Mouse (Mus musculus) heart, adult 2 months (tissue): Measurements from ENCODE around the gene Map7. TPM values are rescaled to one million over a fixed set of nuclear protein-coding genes. Genes with fewer than 3 reads are reported as not detected.

Source experiments
- DNase-seq, 2 experiments: peaks; one replicate each; pipeline ENCODE4 v3.0.0; 2021
- H3K27ac ChIP-seq: fragments of 200-600 bp; 2 replicates; pipeline ENCODE4 v1.8.1; 2022
- H3K27me3 ChIP-seq: fragments of 200-500 bp; 2 replicates; pipeline ENCODE4 v1.6.1; 2012; ENCODE audit warnings: mild to moderate bottlenecking, low read length, inconsistent platforms, mixed read lengths; ENCODE audit not compliant: control insufficient read depth, insufficient read depth
- H3K36me3 ChIP-seq: fragments of 200-500 bp; 2 replicates; pipeline ENCODE4 v1.6.1; 2012; ENCODE audit warnings: low read length, inconsistent platforms; ENCODE audit not compliant: control insufficient read depth, insufficient read depth
- H3K4me1 ChIP-seq: fragments of 200-500 bp; 2 replicates; pipeline ENCODE4 v1.6.1; 2011; ENCODE audit warnings: low read length; ENCODE audit not compliant: control insufficient read depth, insufficient read depth
- H3K4me3 ChIP-seq: fragments of 200-600 bp; 2 replicates; pipeline ENCODE4 v1.8.1; 2022
- H3K79me2 ChIP-seq: fragments of 200-500 bp; replicated peaks from 2 replicates; pipeline ENCODE4 v1.6.1; 2012; ENCODE audit warnings: mild to moderate bottlenecking, inconsistent platforms, low read length, moderate library complexity, mixed read lengths; ENCODE audit not compliant: control insufficient read depth, insufficient read depth
- H3K9ac ChIP-seq: fragments of 200-500 bp; 2 replicates; pipeline ENCODE4 v1.6.1; 2012; ENCODE audit warnings: low read depth, mild to moderate bottlenecking, control low read depth, inconsistent platforms, low read length, mixed read lengths
- CTCF ChIP-seq: fragments of 200-600 bp; IDR thresholded peaks from 2 replicates; pipeline ENCODE4 v1.8.1; 2022; ENCODE audit warnings: antibody characterized with exemption, mild to moderate bottlenecking, moderate library complexity
- EP300 ChIP-seq: fragments of 200-500 bp; IDR thresholded peaks from 2 replicates; pipeline ENCODE4 v1.6.1; 2011; ENCODE audit warnings: low read depth, low read length, control low read depth; ENCODE audit not compliant: insufficient read depth
- POLR2A ChIP-seq: fragments of 200-500 bp; IDR thresholded peaks from 2 replicates; pipeline ENCODE4 v1.6.1; 2011; ENCODE audit warnings: mild to moderate bottlenecking, low read depth, low read length, control low read depth; ENCODE audit not compliant: insufficient read depth
- WGBS: fragments of 180-500 bp; shearing (Covaris S2); methylation state at CpG from one replicate; pipeline ENCODE4 v1.1.7; 2018; 5-methylcytosine and 5-hydroxymethylcytosine counted together
- intact Hi-C: fragments of 180-260 bp; cut with DNase I; formaldehyde crosslinking; loops from one replicate; pipeline ENCODE4 v1.15.1; 2025
- polyA plus RNA-seq: library from polyadenylated mRNA; depleted of rRNA; stranded (reverse); fragments of >200 nt; gene quantifications from 2 replicates; pipeline ENCODE4 v1.2.3, GENCODE M21; 2012
- total RNA-seq, 2 experiments: library from RNA; stranded (reverse); gene quantifications; 2 replicates each; pipeline ENCODE4 v1.2.3; 2021

Map7 gene
- total and polyA plus RNA-seq, 3 experiments = 6.6 to 19.3 (median 17.9) TPM

GRCm38 (mm10) chr10:20149121-20149834, 1.0 kb downstream of the Map7 start:
- Histone ChIP-seq H3K36me3 (no peaks in the 10 kb centered on the region), H3K4me3 (peak overlapping the region; percentile 77), H3K4me1 (peaks cover 2% of the 10 kb centered on the region; the same call in 1 of the 2 replicates), H3K27ac (peak overlapping the region; percentile 40), H3K79me2 (no peaks in the 10 kb centered on the region), H3K9ac (peak overlapping the region; percentile 41), H3K27me3 (peaks cover 3% of the 10 kb centered on the region)
- under 1% methylated on average over 67 of the region's 74 CpGs for WGBS
- peak; percentile 64 to 71 for DNase-seq
- intact Hi-C loops = no loop called here
- no peak for TF ChIP-seq CTCF
- no peak for TF ChIP-seq EP300
- no peak for TF ChIP-seq POLR2A

- TF ChIP-seq EP300 = no peak
- TF ChIP-seq CTCF = no peak
- no peak for TF ChIP-seq POLR2A
- no peak for DNase-seq
- H3K27ac ChIP-seq = no peak overlapping the region
- peak overlapping the region; percentile 41 for H3K9ac ChIP-seq
- no peaks in the 10 kb centered on the region for H3K36me3 ChIP-seq
- peak overlapping the region; percentile 77 for H3K4me3 ChIP-seq
- peaks cover 2% of the 10 kb centered on the region; the same call in 1 of the 2 replicates for H3K4me1 ChIP-seq
- no peaks in the 10 kb centered on the region; the same call in 1 of the 2 replicates for H3K79me2 ChIP-seq
- 8% methylated on average over 13 of the region's 13 CpGs for WGBS
- intact Hi-C loops = loop anchor here (10.0 kb wide), 1 partner anchor 135 kb away; no protein-coding TSS in a partner anchor
- H3K27me3 ChIP-seq = peaks cover 3% of the 10 kb centered on the region
These were observed 1.6 kb downstream of the Map7 start for GRCm38 (mm10) chr10:20149835-20150355.

- DNase-seq = no peak
- intact Hi-C loops = loop anchor here (10.0 kb wide), 1 partner anchor 133 kb away; no protein-coding TSS in a partner anchor
- WGBS = 88% methylated on average over 1 of the region's 1 CpGs
- peak; percentile 59 for TF ChIP-seq CTCF
- TF ChIP-seq EP300 = no peak
- Histone ChIP-seq H3K4me3 (no peak overlapping the region), H3K9ac (no peak overlapping the region), H3K27me3 (peaks cover 3% of the 10 kb centered on the region), H3K36me3 (no peaks in the 10 kb centered on the region), H3K4me1 (peaks cover 2% of the 10 kb centered on the region; the same call in 1 of the 2 replicates), H3K27ac (no peak overlapping the region), H3K79me2 (no peaks in the 10 kb centered on the region; the same call in 1 of the 2 replicates)
These were observed 3.9 kb downstream of the Map7 start for GRCm38 (mm10) chr10:20152131-20152530.

GRCm38 (mm10) chr10:20153507-20153906, 5.2 kb downstream of the Map7 start:
- 73% methylated on average over 2 of the region's 2 CpGs for WGBS

GRCm38 (mm10) chr10:20155401-20155800, 7.1 kb downstream of the Map7 start:
- intact Hi-C loops = loop anchor here (10.0 kb wide), 1 partner anchor 129 kb away; no protein-coding TSS in a partner anchor
- WGBS = 37% methylated on average over 7 of the region's 7 CpGs

More at GRCm38 (mm10) chr10:20153507-20153906, 5.2 kb downstream of the Map7 start:
- no peak overlapping the region for H3K4me3 ChIP-seq
- no peak overlapping the region for H3K9ac ChIP-seq
- H3K27ac ChIP-seq = no peak overlapping the region
- TF ChIP-seq EP300 (no peak), POLR2A (no peak), CTCF (no peak)
- peaks cover under 1% of the 10 kb centered on the region; the same call in 1 of the 2 replicates for H3K27me3 ChIP-seq
- no peaks in the 10 kb centered on the region for H3K4me1 ChIP-seq
- intact Hi-C loops = loop anchor here (10.0 kb wide), 1 partner anchor 131 kb away; no protein-coding TSS in a partner anchor
- no peaks in the 10 kb centered on the region for H3K36me3 ChIP-seq
- DNase-seq = no peak
- H3K79me2 ChIP-seq = no peaks in the 10 kb centered on the region; the same call in 1 of the 2 replicates

More at GRCm38 (mm10) chr10:20155401-20155800, 7.1 kb downstream of the Map7 start:
- no peak overlapping the region for H3K27ac ChIP-seq
- H3K9ac ChIP-seq = no peak overlapping the region
- no peaks in the 10 kb centered on the region for H3K36me3 ChIP-seq
- no peaks in the 10 kb centered on the region; the same call in 1 of the 2 replicates for H3K79me2 ChIP-seq
- DNase-seq = no peak
- H3K4me1 ChIP-seq = no peaks in the 10 kb centered on the region
- H3K27me3 ChIP-seq = no peaks in the 10 kb centered on the region
- TF ChIP-seq POLR2A (no peak), CTCF (no peak), EP300 (no peak)
- no peak overlapping the region for H3K4me3 ChIP-seq
